Mouse (Mus musculus): Measurements from ENCODE around the gene Lime1. TPM values are rescaled to one million over a fixed set of nuclear protein-coding genes. Genes with fewer than 3 reads are reported as not detected.

The Lime1 gene
- polyA plus RNA-seq, 1 experiment from 2014 or later, result 61.1 TPM

GRCm38 (mm10) chr2:181423834-181424233, 44.0 kb downstream of the Lime1 start:
- H3K4me1 ChIP-seq (replicated peaks; ENCODE audit: control insufficient read depth, insufficient read depth, low read length), result peaks cover 2% of the 10 kb centered on the region; the same call in 1 of the 2 replicates
- H3K9me3 ChIP-seq (ENCODE audit: control insufficient read depth, low read length), result no peaks in the 10 kb centered on the region
- WGBS, result 94% methylated on average over 9 of the region's 9 CpGs
- no peak overlapping the region for H3K4me2 ChIP-seq (ENCODE audit: low read length)
- ATAC-seq, result no peak
- H3K27me3 ChIP-seq (replicated peaks; ENCODE audit: control insufficient read depth, insufficient read depth, low read length), result no peaks in the 10 kb centered on the region
- H3K9ac ChIP-seq (replicated peaks; ENCODE audit: low read depth, low read length), result no peak overlapping the region
- peaks cover 3% of the 10 kb centered on the region; the same call in 1 of the 2 replicates for H3K36me3 ChIP-seq (ENCODE audit: control insufficient read depth, insufficient read depth)
- no peak overlapping the region for H3K27ac ChIP-seq (ENCODE audit: low read length)
- no peak overlapping the region for H3K4me3 ChIP-seq (replicated peaks; ENCODE audit: low read length)

Other genes starting within 250 kb of the Lime1 start
- gene Kcnq2, start 244.8 kb upstream of the Lime1 start, polyA plus RNA-seq (2015; fragmentation: Nextera tagmentation; extraction: Ambion mirVana), result 45.5 and 54.9 TPM in 2 replicates
- 5.7 and 6.0 TPM in 2 replicates for gene Eef1a2, start 223.1 kb upstream of the Lime1 start, polyA plus RNA-seq (2015; fragmentation: Nextera tagmentation; extraction: Ambion mirVana)
- 433 and 453 TPM in 2 replicates for gene Ppdpf, start 192.8 kb upstream of the Lime1 start, polyA plus RNA-seq (2015; fragmentation: Nextera tagmentation; extraction: Ambion mirVana)
- not detected in 2 replicates for gene Ptk6, start 177.3 kb upstream of the Lime1 start, polyA plus RNA-seq (2015; fragmentation: Nextera tagmentation; extraction: Ambion mirVana)
- gene Srms, start 166.9 kb upstream of the Lime1 start, polyA plus RNA-seq (2015; fragmentation: Nextera tagmentation; extraction: Ambion mirVana), result 0.08 and 0.09 TPM in 2 replicates
- not detected in 2 replicates for gene Fndc11, start 160.1 kb upstream of the Lime1 start, polyA plus RNA-seq (2015; fragmentation: Nextera tagmentation; extraction: Ambion mirVana)
- 0.42 and 0.51 TPM in 2 replicates for gene Helz2, start 138.1 kb upstream of the Lime1 start, polyA plus RNA-seq (2015; fragmentation: Nextera tagmentation; extraction: Ambion mirVana)
- gene Gmeb2, start 92.0 kb upstream of the Lime1 start, polyA plus RNA-seq (2015; fragmentation: Nextera tagmentation; extraction: Ambion mirVana), result 22.0 and 22.7 TPM in 2 replicates
- 899 and 1,155 TPM in 2 replicates for gene Stmn3, start 65.6 kb upstream of the Lime1 start, polyA plus RNA-seq (2015; fragmentation: Nextera tagmentation; extraction: Ambion mirVana)
- 35.3 and 42.5 TPM in 2 replicates for gene Rtel1, start 60.3 kb upstream of the Lime1 start, polyA plus RNA-seq (2015; fragmentation: Nextera tagmentation; extraction: Ambion mirVana)
- 81.6 and 91.5 TPM in 2 replicates for gene Zgpat, start 15.2 kb upstream of the Lime1 start, polyA plus RNA-seq (2015; fragmentation: Nextera tagmentation; extraction: Ambion mirVana)
- 93.7 and 107 TPM in 2 replicates for gene Arfrp1, start 14.7 kb upstream of the Lime1 start, polyA plus RNA-seq (2015; fragmentation: Nextera tagmentation; extraction: Ambion mirVana)
- gene Zbtb46, start 79.3 kb downstream of the Lime1 start, polyA plus RNA-seq (2015; fragmentation: Nextera tagmentation; extraction: Ambion mirVana), result 9.5 and 11.9 TPM in 2 replicates
- gene Abhd16b, start 113.1 kb downstream of the Lime1 start, polyA plus RNA-seq (2015; fragmentation: Nextera tagmentation; extraction: Ambion mirVana), result not detected in 2 replicates
- gene Tpd52l2, start 117.1 kb downstream of the Lime1 start, polyA plus RNA-seq (2015; fragmentation: Nextera tagmentation; extraction: Ambion mirVana), result 135 and 139 TPM in 2 replicates
- gene Dnajc5, start 140.4 kb downstream of the Lime1 start, polyA plus RNA-seq (2015; fragmentation: Nextera tagmentation; extraction: Ambion mirVana), result 221 and 239 TPM in 2 replicates
- gene Uckl1, start 204.8 kb downstream of the Lime1 start, polyA plus RNA-seq (2015; fragmentation: Nextera tagmentation; extraction: Ambion mirVana), result 58.5 and 69.8 TPM in 2 replicates
- gene Prpf6, start 211.8 kb downstream of the Lime1 start, polyA plus RNA-seq (2015; fragmentation: Nextera tagmentation; extraction: Ambion mirVana), result 74.5 and 80.1 TPM in 2 replicates
- gene Zfp512b, start 212.7 kb downstream of the Lime1 start, polyA plus RNA-seq (2015; fragmentation: Nextera tagmentation; extraction: Ambion mirVana), result 60.6 and 79.8 TPM in 2 replicates
- gene Samd10, start 219.1 kb downstream of the Lime1 start, polyA plus RNA-seq (2015; fragmentation: Nextera tagmentation; extraction: Ambion mirVana), result 99.8 and 128 TPM in 2 replicates